Mouse (Mus musculus): Measurements from ENCODE around the gene Rcsd1.

Rcsd1 gene

DNA sequence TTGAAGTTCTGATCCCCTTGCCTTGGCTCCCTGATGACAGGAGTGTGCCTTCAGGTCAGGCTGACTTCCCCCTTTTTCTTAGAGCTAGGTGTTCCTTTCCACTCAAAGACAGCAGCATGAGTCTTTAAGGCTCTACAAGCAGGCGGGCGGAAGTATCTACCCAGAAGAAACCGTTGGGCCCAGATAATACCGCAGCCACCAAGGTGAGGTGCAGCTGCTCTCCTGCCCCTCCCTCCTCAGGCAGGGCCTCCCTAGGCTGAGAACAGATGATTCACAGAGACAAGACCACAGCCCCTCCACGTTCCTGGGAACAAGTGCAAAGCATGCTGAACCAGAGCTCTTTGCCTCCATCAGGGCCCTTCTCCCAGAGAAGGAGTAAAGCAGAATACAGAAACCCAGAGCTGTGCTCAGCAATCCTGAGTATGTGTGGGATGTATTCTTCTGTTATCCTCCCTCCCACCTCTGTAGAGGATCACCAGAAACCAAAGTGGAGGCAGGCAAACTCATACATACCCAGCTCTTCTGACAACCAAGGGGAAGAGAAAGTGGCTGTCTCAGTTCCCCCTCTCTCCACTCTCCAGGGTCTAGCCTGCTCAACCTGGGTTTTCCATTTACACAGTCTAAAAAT, at the start of gene Rcsd1:
Gene Rcsd1, minus strand, starts transcription at position 129 of the 628 bp plus-strand sequence.
- no peak for DNase-seq

- no peak for DNase-seq
Observed at GRCm38 (mm10) chr1:165755194-165755593, 45.6 kb upstream of the Rcsd1 start.

GRCm38 (mm10) chr1:165754205-165754604, 44.6 kb upstream of the Rcsd1 start:
- DNase-seq, result no peak

DNA sequence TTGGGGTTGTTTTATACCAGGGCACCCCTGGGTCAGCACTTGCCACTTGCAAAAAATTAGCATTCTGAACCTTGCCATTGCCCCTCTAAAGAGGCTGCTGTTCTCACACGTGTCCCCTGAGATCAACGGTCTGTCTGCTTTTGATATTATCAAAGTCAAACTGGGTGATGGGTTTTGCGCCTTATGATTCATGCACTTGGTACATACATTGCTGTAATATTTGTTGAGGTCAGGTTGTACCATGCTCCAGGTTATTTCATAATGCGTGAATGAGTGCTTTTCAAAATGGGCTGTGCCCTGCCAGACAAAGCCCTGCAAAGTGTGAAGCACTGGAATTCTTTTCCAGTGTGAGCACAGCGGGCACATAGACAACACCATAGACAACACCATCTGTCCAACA, 42.3 kb upstream of the Rcsd1 start:
- no peak for DNase-seq

DNA sequence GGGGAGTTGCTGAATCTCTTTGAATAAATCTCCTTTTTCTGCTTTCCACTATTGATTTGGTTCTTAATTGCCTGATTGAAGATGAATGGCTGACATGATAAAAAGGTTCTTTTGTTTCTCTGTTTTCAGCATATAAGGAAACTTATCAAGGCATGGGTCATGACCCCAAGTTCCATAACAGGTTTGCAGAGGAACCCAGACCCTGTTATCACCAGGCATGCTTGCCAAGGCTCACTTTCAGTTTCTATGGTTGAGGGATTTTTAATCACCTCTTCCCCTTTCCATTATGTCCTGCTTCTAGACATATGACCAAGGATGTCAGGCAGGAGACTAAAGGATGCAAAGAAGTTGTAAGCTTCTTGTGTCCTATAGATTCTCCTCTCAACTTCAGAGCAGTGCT, 41.6 kb upstream of the Rcsd1 start:
- no peak for DNase-seq

- no peak for DNase-seq
Observed at GRCm38 (mm10) chr1:165748053-165748452, 38.5 kb upstream of the Rcsd1 start.

DNA sequence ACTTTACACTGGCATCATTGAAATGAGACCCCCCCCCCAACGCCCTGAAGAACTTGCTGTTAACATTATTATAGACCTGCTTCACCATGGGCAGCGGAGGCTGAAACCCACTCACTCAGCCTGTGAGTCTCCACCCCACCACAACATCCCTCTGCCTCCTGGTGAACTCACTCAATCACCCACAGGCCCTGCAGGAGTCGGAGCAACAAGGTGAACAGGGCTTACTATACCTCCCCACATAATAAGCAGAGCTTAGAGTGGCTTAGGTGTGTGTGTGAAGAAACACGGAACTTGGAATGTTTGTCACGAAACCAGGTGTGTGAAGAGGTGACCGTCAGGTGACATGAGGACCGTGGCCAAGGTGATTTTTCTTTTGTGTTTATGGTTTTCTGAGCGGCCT, 32.4 kb upstream of the Rcsd1 start:
- no peak for DNase-seq

DNA sequence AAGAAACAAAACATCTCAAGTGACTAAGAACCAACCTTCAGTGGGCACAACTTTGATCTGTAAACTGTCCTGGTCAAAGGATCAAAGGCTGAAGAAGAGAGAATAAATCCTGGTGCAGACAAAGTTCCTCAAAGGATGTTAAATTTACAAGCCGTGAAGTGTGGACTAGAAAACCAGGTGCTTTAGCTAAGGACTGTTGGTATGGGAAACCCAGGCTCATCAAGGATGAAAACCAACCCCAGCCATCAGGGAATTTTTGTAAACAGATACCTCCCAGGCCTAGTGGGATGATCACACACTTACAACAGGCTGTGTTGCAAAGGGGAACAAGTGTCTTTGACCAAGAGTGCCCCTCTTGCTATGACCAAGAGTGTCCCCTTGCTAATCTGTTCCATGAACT, 29.4 kb upstream of the Rcsd1 start:
- DNase-seq, result no peak

- DNase-seq, result no peak
Observed at GRCm38 (mm10) chr1:165737867-165738266, 28.3 kb upstream of the Rcsd1 start.

DNA sequence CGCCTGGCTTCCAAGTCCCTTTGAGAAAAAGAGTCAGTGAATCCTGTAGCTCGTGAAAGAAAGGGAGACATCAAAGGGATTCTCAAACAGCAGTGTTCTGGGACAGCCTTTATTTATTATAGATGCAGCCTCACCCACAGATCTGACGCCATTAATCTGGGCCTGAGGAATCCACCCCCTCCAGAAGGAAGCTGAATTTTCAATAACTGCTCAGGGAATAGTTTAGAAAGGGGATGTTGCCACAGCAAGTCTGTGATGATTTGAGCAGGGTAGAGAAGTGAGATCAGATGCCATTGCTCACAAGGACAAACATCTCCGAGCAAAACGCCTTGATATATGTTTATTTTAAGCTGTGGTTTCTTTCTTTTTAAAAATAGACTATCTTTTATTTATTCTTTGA, 27.9 kb upstream of the Rcsd1 start:
- DNase-seq, result no peak

DNA sequence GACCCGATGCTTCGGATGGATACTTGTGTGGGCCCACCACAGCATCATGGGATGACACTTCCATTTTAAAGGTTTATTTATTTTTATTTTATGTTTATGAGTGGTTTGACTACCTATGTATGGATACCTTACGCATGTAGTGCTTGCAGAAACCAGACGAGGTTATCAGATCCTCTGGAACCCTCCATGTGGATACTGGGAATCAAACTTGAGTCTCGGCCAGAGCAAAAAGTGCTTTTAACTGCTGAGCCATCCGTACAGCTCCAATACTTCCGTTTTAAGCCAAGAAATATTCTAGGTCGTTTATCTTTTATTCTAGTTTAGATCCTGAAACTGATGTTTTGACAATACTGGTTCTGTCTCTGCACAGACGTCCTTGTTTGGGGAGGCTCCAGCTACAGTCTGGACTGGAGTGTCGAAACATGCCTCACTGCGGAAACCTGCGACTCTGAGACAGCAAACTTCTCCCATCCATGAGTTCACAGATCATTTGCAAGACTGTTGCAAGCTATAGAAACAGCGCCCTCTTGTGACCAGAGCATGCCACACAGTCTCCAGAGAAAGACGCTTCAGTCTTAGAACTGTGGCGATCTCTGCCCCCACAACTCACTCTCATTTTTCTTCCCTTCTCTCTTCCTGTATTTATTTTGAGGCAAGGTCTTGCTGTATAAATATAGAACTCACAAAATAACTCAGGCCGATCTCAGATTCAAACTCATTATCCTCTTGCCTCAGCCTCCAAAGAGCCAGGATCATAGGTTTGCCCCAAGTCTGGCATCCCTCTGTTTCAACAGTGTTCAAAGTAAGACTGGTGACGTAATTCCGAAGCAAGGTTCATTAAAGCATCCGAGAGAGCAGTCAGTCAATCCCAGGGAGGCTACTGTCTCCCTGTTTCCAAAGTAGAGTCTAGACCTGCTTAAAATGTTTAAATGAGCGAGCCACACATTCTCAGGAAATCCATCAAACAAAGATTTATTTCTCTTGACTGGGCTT, 26.6 kb upstream of the Rcsd1 start:
- DNase-seq, result peak; percentile 89

DNA sequence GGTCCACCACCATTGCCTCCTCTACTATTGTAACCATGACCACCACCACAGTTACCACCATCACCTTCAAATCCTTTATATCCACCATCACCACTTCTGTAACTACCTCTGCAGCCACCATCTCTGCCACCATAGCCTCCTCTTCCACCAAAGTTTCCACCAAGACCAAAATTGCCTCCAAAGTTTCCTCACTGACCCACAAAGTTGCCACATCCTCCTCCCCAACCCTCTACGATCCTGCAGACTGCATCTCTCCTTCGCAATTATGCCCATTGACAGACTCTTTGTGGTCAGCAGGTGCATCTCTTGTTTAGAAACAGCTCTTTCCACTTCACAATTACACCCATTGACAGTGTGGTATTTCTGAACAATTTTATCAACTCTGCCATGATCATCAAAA, 25.3 kb upstream of the Rcsd1 start:
- no peak for DNase-seq

DNA sequence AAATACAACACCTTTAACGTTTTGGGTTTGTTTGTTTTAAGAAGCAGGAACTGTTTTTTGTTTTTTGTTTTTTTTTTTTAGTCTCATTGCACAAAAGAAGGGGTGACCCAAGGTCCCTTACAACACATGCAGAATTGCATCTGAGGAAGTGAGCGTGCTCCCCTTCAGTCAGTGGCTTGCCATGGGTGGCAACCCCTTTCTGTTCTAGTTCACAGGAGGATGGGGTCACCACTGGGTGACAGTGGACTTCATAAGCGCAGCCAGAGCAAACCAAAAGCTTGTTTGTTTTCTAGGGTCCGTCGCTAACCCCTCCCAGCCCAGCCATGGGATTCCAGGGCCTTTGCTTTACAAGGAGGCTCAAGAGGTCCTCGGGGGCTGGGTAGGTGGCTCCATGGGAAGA, 22.0 kb upstream of the Rcsd1 start:
- no peak for DNase-seq

DNA sequence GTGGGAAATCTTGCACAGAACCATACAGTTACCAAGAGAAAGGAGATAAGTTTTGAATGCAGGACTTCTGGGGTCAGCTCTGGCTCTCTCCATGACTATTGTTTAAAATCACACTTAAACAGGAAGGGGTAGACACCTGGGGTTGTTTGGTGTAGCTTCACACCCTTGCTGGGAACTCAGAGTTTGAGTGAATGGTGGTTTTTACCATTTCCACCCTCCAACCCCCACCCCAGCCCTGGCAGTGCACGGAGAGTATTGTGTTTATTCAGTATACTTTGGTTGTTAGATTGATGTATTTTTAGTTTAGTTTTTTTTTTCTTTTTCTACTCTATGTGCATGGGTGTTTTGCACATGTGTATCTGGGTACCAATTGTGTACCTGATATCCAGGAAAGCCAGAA, 20.6 kb upstream of the Rcsd1 start:
- no peak for DNase-seq

GRCm38 (mm10) chr1:165728057-165728639, 18.6 kb upstream of the Rcsd1 start:
- no peak for DNase-seq

GRCm38 (mm10) chr1:165726986-165727385, 17.4 kb upstream of the Rcsd1 start:
- DNase-seq, result no peak

GRCm38 (mm10) chr1:165725039-165725644, 15.6 kb upstream of the Rcsd1 start:
- DNase-seq, result no peak

- peak; percentile 17 for DNase-seq
Observed at GRCm38 (mm10) chr1:165724219-165725033, 14.9 kb upstream of the Rcsd1 start.

DNA sequence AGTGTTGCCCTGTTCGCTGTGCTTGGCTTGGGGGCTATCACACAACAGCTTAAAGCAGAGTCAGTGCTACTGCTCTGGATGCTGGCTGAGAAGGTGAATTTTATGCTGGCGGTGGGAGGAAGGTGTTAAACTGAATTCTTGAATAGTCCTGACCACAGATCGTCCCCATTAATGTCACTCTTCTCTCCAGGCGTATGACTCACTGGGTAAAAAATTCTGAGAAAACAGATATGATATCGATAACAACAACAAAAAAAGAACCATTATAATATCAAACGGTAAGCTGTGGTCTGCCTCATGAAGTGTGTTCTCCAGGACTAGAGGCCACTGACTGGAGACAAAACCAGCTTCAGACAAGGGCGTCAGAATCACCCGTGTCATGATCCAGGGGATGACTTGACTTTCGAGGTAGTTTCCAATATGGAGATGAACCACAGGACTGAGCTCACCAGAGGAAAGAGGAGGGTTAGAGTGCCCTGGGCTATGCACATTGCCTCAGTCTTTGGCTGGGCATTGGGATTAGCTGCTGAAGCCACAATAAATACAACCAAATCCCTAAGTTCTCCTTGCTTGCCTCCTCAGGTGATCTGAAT, 13.1 kb upstream of the Rcsd1 start:
- DNase-seq, result no peak

GRCm38 (mm10) chr1:165718543-165719105, 9.1 kb upstream of the Rcsd1 start:
- no peak for DNase-seq

DNA sequence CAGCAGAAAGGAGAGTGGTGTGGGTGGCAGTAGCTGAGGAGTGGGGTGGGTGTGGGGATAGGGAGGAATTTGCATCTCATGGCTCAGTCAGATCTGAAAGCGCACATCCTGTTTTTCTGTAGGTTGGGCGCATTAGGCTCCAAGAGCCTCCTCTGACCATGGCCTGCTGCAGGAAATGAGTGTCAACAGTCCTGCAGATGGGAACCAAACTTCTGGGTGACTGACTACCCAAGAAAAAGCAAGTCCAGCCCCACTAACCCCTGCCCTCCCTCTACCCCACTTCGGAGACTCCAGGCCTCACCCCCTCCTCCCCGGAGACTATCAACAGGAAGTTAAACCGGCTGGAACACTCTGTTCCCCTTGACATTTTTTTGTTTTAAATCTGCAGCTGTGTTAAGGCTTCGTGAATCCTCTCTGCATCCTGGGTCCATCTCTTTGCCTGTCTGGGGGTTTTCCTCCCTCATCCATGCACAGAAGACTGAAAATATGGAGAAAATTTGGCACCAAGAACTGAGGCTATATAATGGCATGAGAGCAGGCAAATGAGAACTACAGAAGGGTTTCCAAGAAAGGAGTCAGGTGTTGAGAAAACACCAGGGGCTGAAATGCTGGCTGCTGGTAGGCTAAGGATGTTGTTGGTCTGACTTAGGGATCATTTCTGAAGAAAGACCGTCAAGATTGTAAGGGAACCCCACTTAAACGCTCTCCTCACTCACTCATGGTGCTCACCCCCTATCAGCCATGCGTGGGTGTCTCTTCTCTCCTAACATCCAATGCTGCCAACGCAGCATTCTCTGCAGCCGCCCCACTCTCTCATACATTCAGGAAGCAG, 8.4 kb upstream of the Rcsd1 start:
- peak; percentile 55 for DNase-seq
